Mouse (Mus musculus): ENCODE measurements at regions not wholly inside any gene's neighbourhood (a gene's known extent, or its start where the extent isn't known, plus 50 kb on each side); places are given as distances from the start of the nearest gene placed in this dataset.

DNA sequence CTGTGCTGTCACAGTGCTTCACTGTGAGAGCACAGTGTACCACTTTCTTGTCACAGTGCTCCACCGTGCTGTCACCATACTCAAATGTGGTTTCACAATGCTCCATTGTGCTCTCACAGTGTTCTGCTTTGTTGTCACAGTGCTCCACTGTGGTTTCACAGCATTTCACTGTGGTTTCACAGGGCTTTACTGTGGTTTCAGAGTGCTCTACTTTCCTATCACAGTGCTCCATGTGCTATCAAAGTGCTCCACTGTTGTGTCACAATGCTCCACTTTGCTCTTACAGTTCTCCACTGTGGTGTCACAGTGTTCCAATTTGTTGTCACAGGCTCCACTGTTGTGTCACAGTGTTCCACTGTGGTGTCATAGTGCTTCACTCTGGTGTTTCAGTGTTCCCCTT, 63.6 kb upstream of the Trpm1 start:
- TF ChIP-seq CTCF (IDR thresholded peaks at IDR 0.05; ENCODE audit: low read depth, low read length) (no peak), POLR2A (IDR thresholded peaks at IDR 0.05; ENCODE audit: extremely low read depth, insufficient read depth, low read length) (no peak)

Measured in liver, adult 2 months (tissue).